Mouse (Mus musculus) gastrocnemius, postnatal 14 days (tissue): ENCODE data around the gene Dlec1. TPM values are rescaled to one million over a fixed set of nuclear protein-coding genes. Genes with fewer than 3 reads are reported as not detected.

Experiments used
- DNase-seq: peaks from one replicate; pipeline ENCODE4 v3.0.0; 2021; ENCODE audit warnings: mixed read lengths
- intact Hi-C: fragments of 180-260 bp; cut with DNase I; formaldehyde crosslinking; loops from one replicate; pipeline ENCODE4 v1.15.1; 2025; ENCODE audit warnings: low total_unique reads
- total RNA-seq, 2 experiments: library from RNA; stranded (reverse); gene quantifications; 2 replicates each; pipeline ENCODE4 v1.2.3; 2021

Dlec1 gene
- total RNA-seq, 2 experiments from 2014 or later: 0.12 TPM; not detected in 1

DNA sequence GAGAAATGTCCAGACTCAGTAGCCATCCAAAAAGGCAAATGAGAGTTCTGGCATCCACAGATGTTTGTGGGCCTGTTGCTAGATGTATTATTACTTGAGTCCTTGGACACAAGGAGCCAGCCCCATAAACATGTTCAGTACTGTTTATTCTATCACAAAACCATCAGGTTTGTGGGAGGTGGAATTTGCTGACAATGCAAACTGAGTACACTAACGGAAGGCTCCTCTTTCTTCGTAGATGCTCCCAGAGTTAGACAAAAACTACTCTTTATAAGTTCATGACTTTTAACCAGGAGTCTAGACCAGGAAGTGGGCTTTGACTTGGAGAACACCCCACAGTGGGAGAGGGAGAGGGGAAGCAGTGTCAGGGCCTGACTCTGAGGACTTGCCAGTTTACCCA is 65.3 kb downstream of the Dlec1 start:
- intact Hi-C loops: no loop called here
- no peak for DNase-seq

DNA sequence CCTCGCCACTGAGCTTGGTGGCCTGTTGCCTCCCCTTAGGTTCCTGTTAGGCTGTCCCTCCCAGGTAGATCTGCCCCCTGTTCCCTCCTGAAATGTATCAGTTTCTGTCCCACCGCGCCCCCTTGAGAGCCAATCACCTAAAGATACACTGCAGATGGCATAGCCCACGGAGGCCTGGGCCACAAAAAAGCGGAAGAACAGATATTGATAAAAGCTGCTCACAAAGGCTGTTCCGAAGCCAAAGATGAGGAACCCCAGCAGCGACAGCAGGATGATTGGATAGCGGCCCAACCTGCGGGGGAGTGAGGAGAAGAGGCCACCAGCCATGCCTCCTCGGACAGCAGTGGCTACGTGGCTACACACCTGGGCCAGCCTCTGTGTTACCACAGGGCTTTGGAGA is 77.0 kb downstream of the Dlec1 start:
- intact Hi-C loops: no loop called here
- no peak for DNase-seq

DNA sequence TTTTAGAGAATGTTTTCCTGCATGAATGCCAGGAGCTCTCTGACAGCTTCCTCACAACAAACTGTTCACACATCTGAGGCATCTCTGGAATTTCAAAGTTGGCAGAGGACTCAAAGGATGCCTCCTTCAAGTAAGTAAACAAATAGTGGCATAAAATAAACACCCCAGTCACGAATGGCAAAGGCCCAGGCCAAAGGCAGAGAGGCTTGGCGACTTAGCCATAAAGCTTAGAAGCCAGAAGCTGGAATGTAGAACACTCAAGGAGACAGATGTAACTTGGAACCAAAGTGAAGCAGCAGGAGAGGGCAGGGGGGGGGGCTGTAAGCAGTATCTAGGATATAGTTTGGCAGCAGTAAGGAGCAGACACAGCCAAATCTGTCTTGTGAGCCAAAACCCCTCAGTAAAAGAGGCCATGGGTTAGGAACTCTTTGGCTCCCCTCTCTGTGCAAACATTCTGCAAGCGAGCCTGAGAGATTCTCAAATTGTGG is 79.0 kb downstream of the Dlec1 start:
- intact Hi-C loops: no loop called here
- no peak for DNase-seq

DNA sequence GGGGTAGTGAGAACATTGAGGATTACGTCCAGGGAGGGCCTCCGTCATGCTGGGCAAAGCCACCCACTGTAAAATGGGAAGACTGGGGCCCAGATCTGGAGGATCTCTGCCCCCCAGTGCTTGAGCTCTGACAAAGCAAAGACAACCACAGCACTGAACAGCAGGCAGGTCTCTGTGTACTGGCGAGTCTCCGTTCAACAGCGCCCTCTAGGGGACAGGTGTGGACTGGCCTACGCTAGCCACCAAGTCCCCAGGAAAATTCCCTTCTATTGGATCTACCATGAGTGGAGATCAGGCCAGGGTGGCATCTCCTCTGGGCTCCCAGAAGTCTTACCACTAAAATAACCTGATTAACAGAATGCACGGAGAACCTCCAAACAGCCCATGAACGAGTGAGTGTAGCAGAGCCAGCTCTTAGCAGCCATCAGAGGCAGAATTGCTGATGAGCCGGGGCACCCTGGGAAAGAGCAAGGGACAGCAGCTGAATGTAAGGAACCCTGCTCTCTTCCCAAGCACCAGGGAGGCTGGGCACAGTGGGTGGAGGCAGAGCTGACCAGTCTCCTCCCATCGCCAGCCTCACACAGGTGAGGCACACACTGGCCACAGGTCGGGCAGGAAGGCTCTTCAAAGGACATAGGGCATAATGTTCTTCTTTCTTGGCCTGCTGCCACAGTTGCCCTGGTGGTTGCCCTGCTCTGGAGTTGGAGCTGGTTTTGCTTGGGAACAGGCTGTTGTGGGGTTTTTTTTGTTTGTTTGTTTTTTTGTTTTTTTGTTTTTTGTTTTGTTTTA is 90.1 kb downstream of the Dlec1 start:
- intact Hi-C loops: loop anchor here (10.0 kb wide), 1 partner anchor 88 kb away; the partner anchor contains the start of gene Dlec1
- DNase-seq: no peak

Other genes with a start within 250 kb of the Dlec1 start
- gene Ctdspl, start 176.0 kb upstream of the Dlec1 start, total RNA-seq: 10 to 100 TPM in 1 of 2 experiments, 1 to 10 TPM in 1; 8.2 to 10.0 TPM
- gene Vill, start 49.7 kb upstream of the Dlec1 start, total RNA-seq: under 1 TPM; 0.31 to 0.96 TPM
- 10 to 100 TPM; 11.6 to 11.7 TPM for gene Plcd1, start 9.0 kb upstream of the Dlec1 start, total RNA-seq
- gene Acaa1b, start 54.6 kb downstream of the Dlec1 start, total RNA-seq: 1 to 10 TPM; 1.1 to 1.3 TPM
- not detected for gene Gm47289, start 56.7 kb downstream of the Dlec1 start, total RNA-seq
- not detected for gene Slc22a13, start 106.6 kb downstream of the Dlec1 start, total RNA-seq
- gene Oxsr1, start 219.9 kb downstream of the Dlec1 start, total RNA-seq: 10 to 100 TPM; 31.1 to 34.4 TPM
- 10 to 100 TPM; 41.3 to 44.3 TPM for gene Acaa1a, start 237.2 kb downstream of the Dlec1 start, total RNA-seq
- 1 to 10 TPM; 7.0 to 7.5 TPM for gene Myd88, start 238.9 kb downstream of the Dlec1 start, total RNA-seq